Mouse (Mus musculus) heart, adult 18-20 months (tissue): ENCODE data around the gene Ifi35. TPM values are rescaled to one million over a fixed set of nuclear protein-coding genes. Genes with fewer than 3 reads are reported as not detected.
A peak's percentile ranks its signal among the peaks of the same experiment; 100 is the strongest.
"Not testable (repeated sequence)": the region's sequence is repeated elsewhere in the genome, so short reads cannot be mapped to it uniquely, and the experiment has no call there.

Source experiments
- DNase-seq, 2 experiments: peaks; one replicate each; pipeline ENCODE4 v3.0.0; 2021 to 2022; ENCODE audit warnings: mixed read lengths in 1 of 2
- total RNA-seq, 2 experiments: library from RNA; stranded (reverse); gene quantifications; 2 replicates each; pipeline ENCODE4 v1.2.3; 2021

Gene Ifi35
- total RNA-seq, 2 experiments from 2014 or later, result 14.0 to 16.2 TPM

- DNase-seq, result peak in 1 of 2 experiments; percentile 56
Measured at GRCm38 (mm10) chr11:101468263-101468688, 20.1 kb downstream of the Ifi35 start.

GRCm38 (mm10) chr11:101468731-101469130 lies 20.5 kb downstream of the Ifi35 start:
- DNase-seq, result no peak

- DNase-seq, result no peak
Measured at GRCm38 (mm10) chr11:101469155-101469554, 20.9 kb downstream of the Ifi35 start.

- no peak for DNase-seq
Measured at GRCm38 (mm10) chr11:101470206-101470605, 22.0 kb downstream of the Ifi35 start.

- no peak for DNase-seq
Measured at GRCm38 (mm10) chr11:101471926-101472325, 23.7 kb downstream of the Ifi35 start.

GRCm38 (mm10) chr11:101472336-101472735 lies 24.1 kb downstream of the Ifi35 start:
- DNase-seq, result no peak

- not testable (repeated sequence) for DNase-seq
Measured at GRCm38 (mm10) chr11:101473686-101474085, 25.5 kb downstream of the Ifi35 start.

GRCm38 (mm10) chr11:101474298-101474697 lies 26.1 kb downstream of the Ifi35 start:
- no peak for DNase-seq

- not testable (repeated sequence) for DNase-seq
Measured at GRCm38 (mm10) chr11:101476361-101476760, 28.2 kb downstream of the Ifi35 start.

GRCm38 (mm10) chr11:101477194-101477551 lies 29.0 kb downstream of the Ifi35 start:
- DNase-seq, result no peak

GRCm38 (mm10) chr11:101477552-101478211 lies 29.5 kb downstream of the Ifi35 start:
- DNase-seq, result no peak

GRCm38 (mm10) chr11:101479171-101479635 lies 31.0 kb downstream of the Ifi35 start:
- DNase-seq, result no peak

GRCm38 (mm10) chr11:101480912-101481311 lies 32.7 kb downstream of the Ifi35 start:
- DNase-seq, result no peak

- no peak for DNase-seq
Measured at GRCm38 (mm10) chr11:101483804-101484203, 35.6 kb downstream of the Ifi35 start.

GRCm38 (mm10) chr11:101484245-101484644 lies 36.0 kb downstream of the Ifi35 start:
- no peak for DNase-seq

GRCm38 (mm10) chr11:101484814-101485213 lies 36.6 kb downstream of the Ifi35 start:
- DNase-seq, result no peak

- DNase-seq, result no peak
Measured at GRCm38 (mm10) chr11:101485509-101486028, 37.4 kb downstream of the Ifi35 start.

- DNase-seq, result no peak
Measured at GRCm38 (mm10) chr11:101486126-101486525, 37.9 kb downstream of the Ifi35 start.

GRCm38 (mm10) chr11:101506269-101506780 lies 58.1 kb downstream of the Ifi35 start:
- no peak for DNase-seq

- DNase-seq, result no peak
Measured at GRCm38 (mm10) chr11:101507090-101507489, 58.9 kb downstream of the Ifi35 start.
